Mouse (Mus musculus): ENCODE measurements around the gene Bsn. TPM values are rescaled to one million over a fixed set of nuclear protein-coding genes. Genes with fewer than 3 reads are reported as not detected.
A peak's percentile ranks its signal among the peaks of the same experiment; 100 is the strongest.

Gene Bsn
- polyA plus RNA-seq, 1 experiment from 2014 or later = 2.8 TPM

DNA sequence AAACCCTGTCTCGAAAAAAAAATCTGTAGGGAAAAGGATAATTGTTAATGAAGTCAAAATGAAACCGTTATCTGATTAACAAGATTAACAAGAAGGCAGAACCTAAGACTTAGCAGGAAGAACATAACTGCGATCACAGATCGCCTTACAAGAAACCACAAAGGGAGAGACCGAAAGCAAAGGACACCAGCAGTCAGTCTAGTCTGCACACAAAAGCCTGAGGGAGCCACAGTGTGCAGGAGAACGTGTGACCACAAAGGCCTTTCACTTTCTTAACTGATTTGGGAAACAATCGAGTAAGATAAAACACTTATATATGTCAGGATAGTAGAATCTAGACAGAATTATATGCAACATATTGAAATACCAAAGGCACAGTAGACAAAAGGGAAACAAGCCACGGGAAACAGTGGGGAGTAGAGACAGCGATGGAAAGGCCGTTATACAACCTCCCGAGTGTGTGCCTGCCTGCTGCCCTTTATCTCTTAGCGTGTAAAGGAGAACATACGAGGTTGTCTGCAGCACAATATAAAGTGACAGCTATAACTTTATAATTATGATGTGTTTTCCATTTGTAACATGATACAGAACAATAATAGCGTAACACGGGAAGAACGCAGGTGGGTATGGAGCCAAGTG lies 26.4 kb downstream of the Bsn start:
- ATAC-seq (ENCODE audit: insufficient read depth, low FRiP score, low read depth) = no peak
- Histone ChIP-seq H3K9ac (no peak overlapping the region), H3K4me3 (replicated peaks) (no peak overlapping the region), H3K4me2 (no peak overlapping the region), H3K27me3 (replicated peaks) (no peaks in the 10 kb centered on the region), H3K4me1 (no peaks in the 10 kb centered on the region), H3K9me3 (no peaks in the 10 kb centered on the region), H3K27ac (no peak overlapping the region), H3K36me3 (no peaks in the 10 kb centered on the region)
- WGBS = 76% methylated on average over 16 of the region's 16 CpGs

DNA sequence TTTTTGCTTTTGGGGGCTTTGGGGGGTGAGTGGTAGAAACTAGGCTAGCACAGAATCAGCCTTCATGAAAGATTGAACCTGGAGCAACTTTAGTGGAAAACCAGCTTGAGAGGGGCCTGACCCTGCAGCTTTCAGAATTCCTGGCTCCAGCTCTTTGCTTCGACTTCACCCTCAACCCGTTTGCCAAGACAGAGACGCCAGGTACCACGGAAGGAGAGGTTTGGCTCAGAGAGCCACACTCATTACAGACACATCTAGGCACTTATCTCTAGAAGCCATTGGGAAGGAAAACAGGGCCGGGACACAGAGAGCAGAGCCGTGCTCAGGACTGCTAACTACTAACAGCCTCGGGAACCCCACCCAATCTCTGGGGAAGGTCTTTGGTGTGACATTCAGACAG lies 32.3 kb downstream of the Bsn start:
- Histone ChIP-seq H3K9me3 (no peaks in the 10 kb centered on the region), H3K4me2 (no peak overlapping the region), H3K9ac (no peak overlapping the region), H3K27ac (no peak overlapping the region), H3K4me3 (replicated peaks) (no peak overlapping the region), H3K36me3 (no peaks in the 10 kb centered on the region), H3K27me3 (replicated peaks) (no peaks in the 10 kb centered on the region), H3K4me1 (no peaks in the 10 kb centered on the region)
- WGBS = 62% methylated on average over 7 of the region's 7 CpGs
- no peak for ATAC-seq (ENCODE audit: insufficient read depth, low FRiP score, low read depth)

DNA sequence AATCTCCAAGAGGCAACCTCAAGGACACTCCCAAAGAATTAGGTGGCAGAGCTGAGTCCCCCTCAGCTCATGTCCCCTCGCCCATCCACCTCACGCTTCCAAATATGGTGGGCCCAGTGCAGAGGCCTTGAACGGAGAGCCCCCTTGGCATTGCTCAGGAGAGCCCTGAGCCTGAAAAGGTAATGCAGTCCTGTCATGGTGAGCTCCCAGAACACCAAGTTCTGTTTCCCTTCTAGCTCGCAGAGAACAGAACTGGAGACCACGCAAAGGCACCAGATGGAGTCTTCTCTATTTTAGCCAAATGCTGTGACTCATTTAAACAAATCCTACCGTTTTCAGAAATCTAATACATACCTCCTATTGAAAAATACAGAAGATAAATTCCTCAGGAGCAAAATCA lies 32.7 kb downstream of the Bsn start:
- no peaks in the 10 kb centered on the region for H3K4me1 ChIP-seq
- H3K27me3 ChIP-seq (replicated peaks) = no peaks in the 10 kb centered on the region
- no peak overlapping the region for H3K9ac ChIP-seq
- H3K9me3 ChIP-seq = no peaks in the 10 kb centered on the region
- H3K4me2 ChIP-seq = no peak overlapping the region
- H3K36me3 ChIP-seq = no peaks in the 10 kb centered on the region
- no peak overlapping the region for H3K4me3 ChIP-seq (replicated peaks)
- WGBS = 68% methylated on average over 6 of the region's 6 CpGs
- no peak overlapping the region for H3K27ac ChIP-seq
- ATAC-seq (ENCODE audit: insufficient read depth, low FRiP score, low read depth) = no peak

DNA sequence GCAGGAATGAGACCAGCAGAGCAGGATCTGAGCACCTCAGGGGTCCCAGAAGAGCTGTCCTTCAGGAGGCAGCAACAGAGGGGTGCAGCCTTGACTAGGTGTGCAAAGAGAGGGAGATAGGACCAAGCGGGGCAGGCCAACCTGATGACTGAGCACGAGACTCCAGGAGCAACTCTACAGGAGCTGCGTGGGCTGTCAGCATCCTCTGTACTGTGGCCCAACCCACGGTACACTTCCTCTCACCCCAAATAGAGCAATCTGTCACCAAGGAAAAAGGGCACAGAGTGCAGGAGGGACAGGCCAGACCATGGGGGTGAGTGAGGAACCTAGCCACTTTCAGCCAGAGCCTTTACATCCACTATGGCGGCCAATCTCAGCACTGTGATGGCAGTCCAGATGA lies 33.4 kb downstream of the Bsn start:
- ATAC-seq (ENCODE audit: insufficient read depth, low FRiP score, low read depth) = no peak
- Histone ChIP-seq H3K4me2 (no peak overlapping the region), H3K36me3 (no peaks in the 10 kb centered on the region), H3K27me3 (replicated peaks) (no peaks in the 10 kb centered on the region), H3K4me1 (no peaks in the 10 kb centered on the region), H3K4me3 (replicated peaks) (no peak overlapping the region), H3K27ac (no peak overlapping the region), H3K9me3 (no peaks in the 10 kb centered on the region), H3K9ac (no peak overlapping the region)
- 83% methylated on average over 5 of the region's 5 CpGs for WGBS

DNA sequence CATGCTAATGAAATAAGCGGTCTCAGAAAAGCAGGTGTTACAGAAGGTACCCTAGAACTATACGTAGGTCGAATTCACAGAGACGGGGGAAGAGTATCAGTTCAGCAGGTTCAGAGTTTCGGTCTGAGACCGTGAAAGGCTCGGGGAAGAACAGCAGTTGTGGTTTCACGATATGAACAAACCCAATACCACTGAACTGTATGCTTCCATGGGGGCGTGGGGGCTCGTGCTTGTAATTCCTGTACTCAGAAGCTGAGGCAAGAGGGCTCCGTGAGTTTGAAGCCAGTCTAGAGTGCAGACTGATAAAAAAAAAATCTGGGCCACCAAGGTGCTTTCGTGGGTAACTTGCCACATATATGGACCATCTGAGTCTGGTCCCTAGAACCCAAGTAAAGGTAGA lies 35.4 kb downstream of the Bsn start:
- H3K4me2 ChIP-seq = no peak overlapping the region
- H3K4me1 ChIP-seq = no peaks in the 10 kb centered on the region
- no peak for ATAC-seq (ENCODE audit: insufficient read depth, low FRiP score, low read depth)
- H3K36me3 ChIP-seq = no peaks in the 10 kb centered on the region
- H3K27ac ChIP-seq = no peak overlapping the region
- no peak overlapping the region for H3K4me3 ChIP-seq (replicated peaks)
- no peaks in the 10 kb centered on the region for H3K27me3 ChIP-seq (replicated peaks)
- no peak overlapping the region for H3K9ac ChIP-seq
- 86% methylated on average over 12 of the region's 12 CpGs for WGBS
- no peaks in the 10 kb centered on the region for H3K9me3 ChIP-seq

DNA sequence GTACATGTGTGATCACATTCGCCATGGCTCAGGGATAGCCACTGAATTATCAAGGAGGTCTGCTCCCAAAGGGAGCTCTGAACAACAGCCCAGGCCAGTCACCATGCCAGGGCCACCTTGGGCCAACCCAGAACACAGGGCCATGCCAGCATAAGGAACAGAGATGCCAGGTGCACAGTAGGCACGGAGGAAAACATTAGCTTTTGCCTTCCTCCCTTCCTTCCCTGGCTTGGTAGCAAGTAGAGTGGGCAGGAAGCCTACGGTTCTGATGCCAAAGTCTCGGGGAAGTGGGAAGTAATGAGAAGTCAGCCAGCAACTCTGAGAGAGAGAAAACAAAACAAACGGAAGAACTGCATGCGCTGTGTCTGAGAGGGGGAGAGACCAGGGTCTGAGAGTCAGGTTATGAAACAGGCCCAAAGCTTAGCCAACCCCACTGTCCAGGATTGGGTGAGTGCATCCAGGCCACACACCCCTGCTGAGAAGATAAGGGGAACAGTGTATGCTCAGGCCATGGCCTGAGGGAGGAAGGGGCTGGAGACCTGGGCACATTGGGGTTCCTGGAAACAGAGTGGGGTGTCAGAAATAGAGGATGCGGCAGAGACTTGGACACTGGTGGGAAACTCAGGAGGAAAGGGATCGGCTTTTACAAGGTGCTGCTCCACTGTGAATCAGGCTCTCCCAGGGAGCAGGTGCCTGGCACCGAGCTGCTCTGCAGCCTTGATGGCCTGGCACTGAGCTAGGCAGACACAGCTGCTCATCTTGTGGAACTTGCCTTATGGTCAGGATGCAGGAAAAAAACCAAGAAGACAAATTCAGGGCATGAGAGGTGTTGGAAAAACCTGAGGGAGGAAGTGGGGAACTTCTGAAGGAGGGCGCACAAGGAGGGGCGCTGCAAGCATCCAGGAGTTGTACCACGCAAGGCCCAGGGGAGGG lies 36.4 kb downstream of the Bsn start:
- Histone ChIP-seq H3K36me3 (no peaks in the 10 kb centered on the region), H3K27me3 (replicated peaks) (no peaks in the 10 kb centered on the region), H3K9me3 (no peaks in the 10 kb centered on the region), H3K9ac (no peak overlapping the region), H3K4me3 (replicated peaks) (no peak overlapping the region), H3K4me1 (no peaks in the 10 kb centered on the region), H3K27ac (no peak overlapping the region), H3K4me2 (no peak overlapping the region)
- ATAC-seq (ENCODE audit: insufficient read depth, low FRiP score, low read depth) = no peak
- 82% methylated on average over 12 of the region's 12 CpGs for WGBS

DNA sequence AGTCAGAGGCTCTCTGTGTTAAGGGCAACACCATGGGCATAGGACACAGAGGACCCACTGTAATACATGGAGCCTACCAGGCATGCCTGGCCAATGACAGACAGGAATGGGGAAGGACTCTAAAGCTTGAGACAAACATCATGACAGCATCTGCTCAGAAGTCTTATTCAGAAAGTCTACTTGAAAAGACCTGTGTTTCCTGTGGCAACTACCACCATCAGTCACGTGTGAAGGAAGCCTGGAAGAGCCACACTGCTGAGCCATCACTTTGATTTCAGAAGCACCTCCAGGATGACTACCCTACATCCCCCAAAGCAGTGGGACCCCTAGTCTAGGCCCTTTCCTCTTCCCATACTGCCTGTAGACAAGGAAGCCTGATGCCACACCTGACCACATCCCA lies 39.7 kb downstream of the Bsn start:
- 44% methylated on average over 1 of the region's 1 CpGs for WGBS
- no peak overlapping the region for H3K27ac ChIP-seq
- no peak overlapping the region for H3K9ac ChIP-seq
- H3K9me3 ChIP-seq = no peaks in the 10 kb centered on the region
- H3K36me3 ChIP-seq = no peaks in the 10 kb centered on the region
- H3K27me3 ChIP-seq (replicated peaks) = no peaks in the 10 kb centered on the region
- no peak overlapping the region for H3K4me3 ChIP-seq (replicated peaks)
- no peaks in the 10 kb centered on the region for H3K4me1 ChIP-seq
- no peak overlapping the region for H3K4me2 ChIP-seq
- ATAC-seq (ENCODE audit: insufficient read depth, low FRiP score, low read depth) = no peak

DNA sequence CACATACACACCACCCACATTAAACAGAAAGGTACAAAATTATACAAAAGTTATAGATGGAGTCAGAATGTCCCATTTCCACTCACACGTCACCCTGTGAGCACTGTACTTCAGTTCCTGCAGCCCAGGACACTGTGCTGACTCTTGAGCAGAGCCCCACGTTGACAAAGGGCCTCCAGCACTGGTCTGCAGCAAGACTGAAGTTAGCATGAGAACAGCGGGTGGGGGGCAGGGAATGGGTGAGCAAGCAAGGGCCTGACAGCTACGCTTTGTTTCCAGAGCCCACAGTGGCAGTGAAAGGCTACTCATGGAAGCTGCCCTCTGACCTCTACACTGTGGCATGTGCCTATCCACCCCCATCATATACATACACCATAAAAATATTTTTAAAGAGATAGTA lies 40.4 kb downstream of the Bsn start:
- Histone ChIP-seq H3K4me3 (replicated peaks) (no peak overlapping the region), H3K9ac (no peak overlapping the region), H3K27me3 (replicated peaks) (no peaks in the 10 kb centered on the region), H3K9me3 (no peaks in the 10 kb centered on the region), H3K4me2 (no peak overlapping the region), H3K27ac (no peak overlapping the region), H3K4me1 (no peaks in the 10 kb centered on the region), H3K36me3 (no peaks in the 10 kb centered on the region)
- no peak for ATAC-seq (ENCODE audit: insufficient read depth, low FRiP score, low read depth)
- WGBS = 43% methylated on average over 4 of the region's 4 CpGs

DNA sequence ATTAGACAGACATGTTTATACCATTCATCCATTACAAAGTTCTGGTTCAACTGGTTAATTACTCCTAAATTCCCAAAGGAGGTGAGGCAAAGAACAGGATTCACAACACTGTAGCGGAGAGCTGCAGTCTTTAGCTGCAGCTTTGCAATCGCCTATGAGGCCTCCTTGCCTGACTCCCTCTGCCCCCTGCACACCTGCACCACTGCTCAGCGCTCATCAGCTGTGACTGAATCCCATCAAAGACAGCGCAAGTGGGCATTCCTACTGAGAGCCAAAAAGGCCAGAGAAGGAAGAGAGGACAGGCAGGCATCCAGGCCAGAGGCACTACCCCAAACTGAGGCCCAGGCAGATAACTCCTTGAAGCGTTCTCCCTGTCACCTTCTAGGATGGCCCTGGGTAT lies 42.6 kb downstream of the Bsn start:
- H3K4me1 ChIP-seq = no peaks in the 10 kb centered on the region
- H3K4me3 ChIP-seq (replicated peaks) = no peak overlapping the region
- ATAC-seq (ENCODE audit: insufficient read depth, low FRiP score, low read depth) = no peak
- 75% methylated on average over 5 of the region's 5 CpGs for WGBS
- H3K9ac ChIP-seq = no peak overlapping the region
- H3K36me3 ChIP-seq = no peaks in the 10 kb centered on the region
- H3K27ac ChIP-seq = no peak overlapping the region
- no peaks in the 10 kb centered on the region for H3K27me3 ChIP-seq (replicated peaks)
- H3K4me2 ChIP-seq = no peak overlapping the region
- no peaks in the 10 kb centered on the region for H3K9me3 ChIP-seq

DNA sequence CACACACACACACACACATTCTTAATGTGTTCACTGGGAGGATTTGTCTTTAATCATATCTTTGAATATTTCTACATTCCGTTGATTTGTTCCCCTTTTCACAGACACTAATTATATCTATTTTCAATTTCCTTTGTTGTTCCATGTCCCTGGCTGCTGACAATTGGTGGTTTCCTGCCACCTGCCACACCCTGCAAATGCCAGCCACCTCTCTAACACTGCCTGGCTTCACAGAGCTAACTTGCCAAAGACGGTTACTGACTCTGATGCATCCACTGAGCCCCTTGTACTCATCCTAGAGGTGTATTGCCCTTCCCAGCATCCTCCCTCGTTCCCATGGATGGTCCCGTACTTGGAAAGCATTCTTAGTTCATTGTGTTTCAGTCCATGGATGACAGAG lies 43.7 kb downstream of the Bsn start:
- no peak overlapping the region for H3K27ac ChIP-seq
- 64% methylated on average over 4 of the region's 4 CpGs for WGBS
- H3K4me2 ChIP-seq = no peak overlapping the region
- H3K36me3 ChIP-seq = no peaks in the 10 kb centered on the region
- no peak overlapping the region for H3K4me3 ChIP-seq (replicated peaks)
- H3K4me1 ChIP-seq = no peaks in the 10 kb centered on the region
- no peaks in the 10 kb centered on the region for H3K9me3 ChIP-seq
- H3K9ac ChIP-seq = no peak overlapping the region
- no peak for ATAC-seq (ENCODE audit: insufficient read depth, low FRiP score, low read depth)
- H3K27me3 ChIP-seq (replicated peaks) = no peaks in the 10 kb centered on the region

DNA sequence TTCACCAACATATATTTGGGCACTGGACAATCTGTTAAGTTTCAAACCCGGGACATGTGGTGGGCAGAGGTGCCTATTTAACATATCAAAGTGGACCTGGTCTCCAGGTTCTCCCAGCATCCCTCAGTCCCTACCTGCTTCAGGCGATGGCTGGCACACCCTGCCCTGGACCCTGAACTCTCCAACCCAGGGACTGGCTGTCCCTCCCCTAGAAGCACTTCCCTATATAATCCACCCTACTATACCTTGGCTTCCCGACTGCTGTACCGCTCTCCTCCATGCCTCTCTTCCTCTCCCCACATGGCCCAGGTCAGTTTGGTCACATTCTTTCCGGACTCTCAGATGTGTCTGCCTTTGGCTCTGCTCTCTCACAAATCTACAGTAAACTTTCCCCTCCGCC lies 44.4 kb downstream of the Bsn start:
- 48% methylated on average over 6 of the region's 6 CpGs for WGBS
- ATAC-seq (ENCODE audit: insufficient read depth, low FRiP score, low read depth) = no peak; the same call in 1 of the 2 replicates
- H3K4me1 ChIP-seq = no peaks in the 10 kb centered on the region

DNA sequence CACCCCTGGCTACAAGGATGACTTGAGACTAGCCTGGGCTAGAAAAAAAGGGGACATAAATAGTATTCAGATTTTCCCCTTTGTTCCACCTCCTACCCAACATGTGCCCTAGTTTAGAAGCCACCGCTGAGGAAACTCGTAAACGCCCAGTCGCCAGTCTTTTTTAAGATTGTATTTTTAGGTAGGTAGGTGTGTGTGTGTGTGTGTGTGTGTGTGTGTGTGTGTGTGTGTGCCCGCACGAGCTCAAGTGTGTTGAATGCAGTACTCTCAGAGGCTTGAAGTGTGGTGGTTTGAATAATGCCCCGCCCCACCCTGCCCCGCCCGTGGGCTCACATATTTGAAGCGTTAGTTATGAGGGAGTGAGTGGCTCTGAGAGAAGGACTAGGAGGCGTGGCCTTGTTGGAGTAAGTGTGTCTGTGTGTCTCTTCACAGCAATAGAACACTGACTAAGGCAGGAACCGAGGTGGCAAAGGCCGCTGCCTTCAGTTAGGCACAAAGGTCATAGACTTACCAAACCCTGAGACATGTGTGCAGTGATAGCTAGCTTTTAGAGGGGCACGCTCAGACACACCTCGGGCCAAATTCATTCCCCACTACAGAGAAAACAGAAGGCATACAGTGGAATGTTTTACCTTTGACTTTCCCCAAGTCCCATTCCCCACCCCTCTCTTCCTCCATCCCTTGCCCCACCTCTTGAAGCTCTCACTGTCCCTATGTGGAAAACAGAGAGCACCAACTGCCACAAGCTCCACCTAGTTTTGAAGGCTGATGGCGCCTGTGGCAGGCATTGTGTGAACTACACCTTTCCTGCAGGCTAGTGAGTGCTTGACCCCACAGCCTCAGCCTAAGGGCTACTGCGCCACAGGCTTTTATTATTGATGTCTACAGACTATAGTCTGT lies 45.6 kb downstream of the Bsn start:
- H3K4me1 ChIP-seq = no peaks in the 10 kb centered on the region
- no peak overlapping the region for H3K9ac ChIP-seq
- no peak overlapping the region for H3K4me2 ChIP-seq
- no peaks in the 10 kb centered on the region for H3K36me3 ChIP-seq
- ATAC-seq (ENCODE audit: insufficient read depth, low FRiP score, low read depth) = peak; percentile 76
- H3K4me3 ChIP-seq (replicated peaks) = no peak overlapping the region
- 66% methylated on average over 17 of the region's 17 CpGs for WGBS
- no peaks in the 10 kb centered on the region for H3K9me3 ChIP-seq
- H3K27ac ChIP-seq = peak overlapping the region; percentile 41; the same call in 1 of the 2 replicates
- no peaks in the 10 kb centered on the region for H3K27me3 ChIP-seq (replicated peaks)

More for the DNA sequence above, 44.4 kb downstream of the Bsn start:
- Histone ChIP-seq H3K9ac (no peak overlapping the region), H3K4me2 (no peak overlapping the region), H3K27ac (no peak overlapping the region; the same call in 1 of the 2 replicates), H3K4me3 (replicated peaks) (no peak overlapping the region), H3K9me3 (no peaks in the 10 kb centered on the region), H3K36me3 (no peaks in the 10 kb centered on the region), H3K27me3 (replicated peaks) (no peaks in the 10 kb centered on the region)
